Mouse (Mus musculus): ENCODE measurements around the gene Etd.
"Not testable (repeated sequence)": the region's sequence is repeated elsewhere in the genome, so short reads cannot be mapped to it uniquely, and the experiment has no call there.

Etd gene

GRCm38 (mm10) chrX:53434618-53435017 is at the start of gene Etd:
Etd (plus strand) TSS chrX:53434918.
- no peak for DNase-seq

- DNase-seq, result no peak
These were observed 48.4 kb upstream of the Etd start for GRCm38 (mm10) chrX:53386362-53386761.

GRCm38 (mm10) chrX:53432888-53433287 is 1.8 kb upstream of the Etd start:
- DNase-seq, result peak in 1 of 2 experiments; percentile 2

- DNase-seq, result no peak
These were observed 24.9 kb downstream of the Etd start for GRCm38 (mm10) chrX:53459573-53459972.

GRCm38 (mm10) chrX:53464194-53464593 is 29.5 kb downstream of the Etd start:
- DNase-seq, result not testable (repeated sequence)
